Mouse (Mus musculus): Measurements from ENCODE around the gene Slc26a3.

Slc26a3 gene

DNA sequence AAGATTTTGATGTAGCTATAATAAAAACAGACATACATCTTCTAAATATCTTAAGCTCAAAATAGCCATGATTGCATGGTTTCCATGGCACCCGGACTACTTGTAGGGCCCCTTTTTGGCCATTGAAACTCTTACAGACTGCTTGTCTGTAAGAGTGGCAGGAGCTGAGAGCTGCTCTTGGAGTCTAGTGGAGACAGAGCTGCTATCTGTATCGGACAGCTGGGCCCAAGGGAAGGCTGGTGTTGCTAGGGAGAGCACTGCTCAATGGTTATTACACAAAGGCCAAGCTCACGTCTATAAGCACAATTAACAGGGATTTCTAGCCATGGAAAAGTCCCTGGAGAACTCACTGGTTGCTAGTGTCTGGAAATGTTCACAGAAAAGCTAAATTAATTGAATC lies 130.7 kb downstream of the Slc26a3 start:
- no peak for DNase-seq
